Mouse (Mus musculus) neural tube, postnatal 0 days (tissue): ENCODE measurements around the gene Serpine1. TPM values are rescaled to one million over a fixed set of nuclear protein-coding genes. Genes with fewer than 3 reads are reported as not detected.

Experiments used
- polyA plus RNA-seq: library from polyadenylated mRNA; unstranded; fragments of >200 nt; fragmentation: Nextera tagmentation; extraction: Ambion mirVana; gene quantifications from 2 replicates; pipeline ENCODE4 v1.2.1, GENCODE M21; 2015

Gene Serpine1
- 0.08 and 0.20 TPM in 2 replicates for polyA plus RNA-seq

DNA sequence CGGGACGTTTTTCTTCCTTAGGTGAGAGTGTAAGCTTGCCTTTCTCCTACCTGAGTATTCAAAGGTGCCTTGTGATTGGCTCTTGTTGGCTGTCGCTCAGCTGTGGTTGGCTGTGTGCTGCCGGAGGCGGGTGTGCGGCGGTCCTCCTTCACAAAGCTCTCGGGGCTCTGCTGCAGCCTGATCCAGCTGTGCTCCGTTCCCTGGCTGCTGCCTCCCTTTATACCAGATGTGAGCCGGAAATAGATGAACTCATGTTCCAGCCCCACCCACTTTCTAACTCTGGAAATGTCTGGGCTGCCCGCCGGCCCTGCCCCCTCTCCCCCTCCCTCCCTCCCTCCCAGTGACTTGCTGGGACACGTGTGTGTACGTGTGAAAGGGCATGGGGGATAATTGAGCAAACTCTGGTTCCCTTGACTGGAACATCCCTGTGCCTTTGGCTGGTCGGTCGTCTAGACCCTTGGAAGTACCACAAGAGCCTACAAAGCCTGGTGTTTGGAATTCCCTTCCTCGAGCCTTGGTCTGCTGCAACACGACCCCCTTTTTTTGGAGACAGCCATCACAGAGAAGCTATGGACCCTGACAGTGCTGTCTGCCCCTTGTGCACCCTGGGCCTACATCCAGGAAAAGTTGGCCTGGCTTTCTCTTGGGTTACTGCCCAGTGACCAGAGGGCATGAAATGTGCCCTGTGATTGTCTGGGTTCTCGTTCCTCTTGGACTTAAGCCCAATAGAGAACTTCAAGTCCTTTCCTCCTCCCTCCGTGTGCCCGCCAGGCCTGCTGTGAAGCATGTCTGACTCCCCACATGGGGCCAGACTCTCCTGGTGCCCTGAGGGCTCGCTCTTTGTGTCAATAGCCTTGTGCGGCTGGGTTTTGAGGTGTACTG is at the start of gene Serpine1:
Gene Serpine1, minus strand, starts transcription at position 190 of the 882 bp plus-strand sequence.

DNA sequence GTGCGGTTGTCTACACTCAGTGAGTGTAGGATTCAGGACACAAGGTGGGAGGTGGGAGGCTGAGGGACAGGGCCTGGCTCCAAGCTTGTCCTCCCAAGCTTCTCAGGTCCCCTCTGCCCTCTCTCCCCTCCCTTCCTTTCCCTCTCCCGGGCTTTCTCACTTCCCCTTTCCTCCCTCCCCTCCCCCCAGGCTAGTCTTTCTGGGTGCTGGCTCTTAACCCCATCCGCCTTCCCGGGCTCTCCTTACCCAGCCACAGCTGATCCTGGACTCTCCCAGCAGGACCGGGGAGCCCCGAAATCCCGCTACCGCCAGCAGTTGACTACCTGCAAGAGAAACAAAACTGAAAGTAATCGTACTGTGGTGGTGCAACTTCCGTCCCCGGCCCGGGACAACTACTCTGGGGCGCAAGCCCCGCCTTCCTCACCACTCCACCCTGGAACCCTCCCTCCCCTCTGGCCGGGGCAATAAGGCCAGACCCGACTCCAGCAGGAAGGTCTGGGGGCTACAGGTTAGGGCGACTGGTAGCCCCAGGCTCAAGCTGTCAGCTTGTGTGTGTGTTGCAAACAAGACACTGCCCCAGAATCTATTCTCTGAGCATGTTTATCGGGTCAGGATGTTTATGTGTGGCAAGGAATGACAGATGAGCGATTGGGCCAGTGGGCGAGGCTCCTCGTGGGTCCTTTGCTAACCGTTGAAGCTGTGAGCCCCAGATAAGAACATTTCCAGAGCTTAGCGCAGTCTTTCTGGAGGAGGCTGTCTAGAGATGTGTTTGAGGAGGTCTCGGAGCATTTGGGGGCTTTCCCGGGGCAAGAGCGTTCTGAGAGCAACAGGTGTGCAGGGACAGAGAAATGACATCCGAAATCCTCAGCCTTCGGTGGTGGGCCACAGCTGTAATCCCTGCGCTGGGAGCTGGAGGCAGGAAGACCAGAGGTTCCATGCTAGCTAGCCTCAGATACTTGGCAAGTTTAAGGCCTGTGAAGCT is 44.1 kb upstream of the Serpine1 start, which contains the start of gene Trim56:
Gene Trim56, minus strand, starts transcription at position 344 of the 982 bp plus-strand sequence.

DNA sequence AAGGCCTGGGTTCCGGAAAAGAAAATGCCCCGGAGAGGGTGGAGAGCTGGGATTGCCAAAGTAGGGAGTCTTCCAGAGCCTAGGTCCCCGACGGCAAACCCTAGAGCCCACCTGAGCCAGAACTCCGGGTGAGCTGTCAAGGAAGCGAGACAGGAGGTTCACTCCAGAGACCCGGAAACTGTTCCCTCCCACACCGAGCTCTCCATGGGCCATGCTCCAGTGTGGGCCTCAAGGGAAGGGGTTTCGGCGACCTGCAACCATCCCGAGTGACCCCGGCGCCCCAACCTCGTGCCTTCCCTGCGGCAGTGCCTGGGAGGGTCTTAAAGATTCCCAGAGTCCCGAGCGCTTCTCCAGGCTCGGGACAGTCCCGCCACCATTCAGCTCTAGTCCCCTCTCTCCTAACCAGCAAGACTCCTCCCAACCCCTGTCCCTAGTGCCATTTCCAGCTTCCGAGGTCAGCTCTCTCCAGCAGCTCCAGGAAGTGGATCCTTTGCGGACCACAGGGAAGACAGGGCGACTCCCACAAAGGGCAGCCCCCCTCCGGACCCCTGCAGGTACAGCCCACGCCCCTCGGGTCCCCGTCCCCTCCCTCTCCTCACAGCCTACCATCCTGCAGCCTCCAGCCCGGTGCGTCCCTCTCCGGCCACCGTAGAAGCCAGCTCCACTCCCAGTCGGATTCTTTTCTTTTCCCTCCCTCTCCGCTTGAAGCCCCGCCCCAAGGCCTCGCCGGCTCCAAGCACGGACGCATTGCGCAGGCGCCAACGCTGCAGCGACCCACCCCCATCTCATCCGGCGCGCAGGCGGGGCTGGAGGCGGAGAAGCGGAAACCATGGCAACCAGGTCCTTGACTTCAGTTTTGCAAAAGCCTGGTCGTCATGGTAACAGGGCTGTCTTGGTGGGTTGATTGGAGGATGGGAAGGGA is 26.4 kb downstream of the Serpine1 start, which contains the start of gene Ap1s1:
Gene Ap1s1, minus strand, starts transcription at position 734 of the 922 bp plus-strand sequence.

GRCm38 (mm10) chr5:137026092-137026491 is 46.0 kb downstream of the Serpine1 start, which contains the start of gene Vgf:
TSS of gene Vgf (plus strand) at chr5:137026392.

Other genes with a start within 250 kb of the Serpine1 start
- 35.9 and 37.5 TPM in 2 replicates for gene Col26a1, start 189.1 kb downstream of the Serpine1 start, polyA plus RNA-seq
- gene Ift22, start 164.1 kb downstream of the Serpine1 start, polyA plus RNA-seq: 110 and 131 TPM in 2 replicates
- gene Fis1, start 119.0 kb downstream of the Serpine1 start, polyA plus RNA-seq: 392 and 407 TPM in 2 replicates
- 0.10 and 0.17 TPM in 2 replicates for gene Cldn15, start 105.7 kb downstream of the Serpine1 start, polyA plus RNA-seq
- gene Plod3, start 85.2 kb downstream of the Serpine1 start, polyA plus RNA-seq: 27.7 and 33.2 TPM in 2 replicates
- 142 and 162 TPM in 2 replicates for gene Znhit1, start 84.2 kb downstream of the Serpine1 start, polyA plus RNA-seq
- gene Vgf, start 45.9 kb downstream of the Serpine1 start, polyA plus RNA-seq: 56.1 and 64.7 TPM in 2 replicates
- gene Ap1s1, start 26.1 kb downstream of the Serpine1 start, polyA plus RNA-seq: 195 and 218 TPM in 2 replicates
- 2.6 and 2.9 TPM in 2 replicates for gene Trim56, start 43.9 kb upstream of the Serpine1 start, polyA plus RNA-seq
- gene Muc3, start 77.1 kb upstream of the Serpine1 start, polyA plus RNA-seq: not detected in 2 replicates
- gene Muc3a, start 140.1 kb upstream of the Serpine1 start, polyA plus RNA-seq: 0.67 and 1.4 TPM in 2 replicates
- 188 and 212 TPM in 2 replicates for gene Ache, start 215.3 kb upstream of the Serpine1 start, polyA plus RNA-seq
- gene Ufsp1, start 222.4 kb upstream of the Serpine1 start, polyA plus RNA-seq: 37.3 and 43.0 TPM in 2 replicates
- gene Srrt, start 235.4 kb upstream of the Serpine1 start, polyA plus RNA-seq: 46.0 and 56.6 TPM in 2 replicates
- 12.2 and 12.7 TPM in 2 replicates for gene Trip6, start 242.1 kb upstream of the Serpine1 start, polyA plus RNA-seq